Mouse (Mus musculus) C2C12 (cell line): ENCODE measurements around the gene Olfr1537. TPM values are rescaled to one million over a fixed set of nuclear protein-coding genes. Genes with fewer than 3 reads are reported as not detected.

Experiments
- H3K27me3 ChIP-seq: one replicate; pipeline ENCODE4 v1.6.1; 2011; ENCODE audit not compliant: control insufficient read depth, insufficient read depth, insufficient read length
- H3K36me3 ChIP-seq: one replicate; pipeline ENCODE4 v1.6.1; 2011; ENCODE audit not compliant: control insufficient read depth, insufficient read depth
- H3K4me3 ChIP-seq: one replicate; pipeline ENCODE4 v1.5.1; 2011; ENCODE audit warnings: mild to moderate bottlenecking, control low read depth; ENCODE audit not compliant: poor library complexity, insufficient read depth, severe bottlenecking
- H3K79me2 ChIP-seq: one replicate; pipeline ENCODE4 v1.6.1; 2011; ENCODE audit not compliant: control insufficient read depth, insufficient read depth
- H3K79me3 ChIP-seq: one replicate; pipeline ENCODE4 v1.6.1; 2011; ENCODE audit warnings: low read depth, control low read depth
- H3ac ChIP-seq: one replicate; pipeline ENCODE3; 2011; ENCODE audit warnings: low read depth; ENCODE audit not compliant: control insufficient read depth, insufficient read length
- CEBPB ChIP-seq: IDR thresholded peaks from one replicate; pipeline ENCODE4 v1.6.1; 2011; ENCODE audit warnings: low read depth, mild to moderate bottlenecking, control low read depth, moderate library complexity
- CTCF ChIP-seq: IDR thresholded peaks from one replicate; pipeline ENCODE4 v1.5.1; 2011; ENCODE audit not compliant: control insufficient read depth, insufficient read depth, insufficient read length
- FOSL1 ChIP-seq: IDR thresholded peaks from one replicate; pipeline ENCODE4 v1.8.0; 2011; ENCODE audit warnings: mild to moderate bottlenecking, low read length; ENCODE audit not compliant: poor library complexity, insufficient read depth, severe bottlenecking
- MAX ChIP-seq: IDR thresholded peaks from one replicate; pipeline ENCODE4 v1.6.1; 2011; ENCODE audit warnings: mild to moderate bottlenecking, control low read depth
- MYOD1 ChIP-seq: IDR thresholded peaks from one replicate; pipeline ENCODE4 v1.6.1; 2011; ENCODE audit warnings: low read depth; ENCODE audit not compliant: control insufficient read depth, insufficient read length
- MYOG ChIP-seq: IDR thresholded peaks from one replicate; pipeline ENCODE4 v1.6.1; 2011; ENCODE audit not compliant: control insufficient read depth, insufficient read length; ENCODE audit errors: extremely low read depth
- USF1 ChIP-seq: IDR thresholded peaks from one replicate; pipeline ENCODE4 v1.6.1; 2011; ENCODE audit warnings: low read depth, mild to moderate bottlenecking, control low read depth, moderate library complexity
- long read RNA-seq, 2 experiments: library from polyadenylated mRNA; unstranded; transcript quantifications; one replicate each; pipeline ENCODE4 v2.0.0; 2019 to 2020
- polyA plus RNA-seq: library from polyadenylated mRNA; unstranded; fragments of >200 nt; fragmentation: generic; extraction: Trizol; gene quantifications from one replicate; pipeline ENCODE4 v1.2.1, GENCODE M21; 2012; ENCODE audit warnings: missing spikeins

The Olfr1537 gene
- polyA plus RNA-seq, result not detected
- long read RNA-seq, experiment 1, result 0 reads
- long read RNA-seq, experiment 2, result 0 reads

GRCm38 (mm10) chr9:39249894-39250293, at the start of gene Olfr1537:
Gene Olfr1537, minus strand, starts transcription at chr9:39249994.
- no peak for TF ChIP-seq FOSL1
- no peak for TF ChIP-seq USF1
- TF ChIP-seq MYOD1, result no peak
- TF ChIP-seq MAX, result no peak
- no peak for TF ChIP-seq MYOG
- no peak for TF ChIP-seq CEBPB
- TF ChIP-seq CTCF, result no peak
- Histone ChIP-seq H3K79me2 (no peaks in the 10 kb centered on the region), H3K27me3 (no peaks in the 10 kb centered on the region), H3K36me3 (no peaks in the 10 kb centered on the region), H3ac (no peak within 1 kb of the TSS), H3K79me3 (no peaks in the 10 kb centered on the region), H3K4me3 (no peak within 1 kb of the TSS)

DNA sequence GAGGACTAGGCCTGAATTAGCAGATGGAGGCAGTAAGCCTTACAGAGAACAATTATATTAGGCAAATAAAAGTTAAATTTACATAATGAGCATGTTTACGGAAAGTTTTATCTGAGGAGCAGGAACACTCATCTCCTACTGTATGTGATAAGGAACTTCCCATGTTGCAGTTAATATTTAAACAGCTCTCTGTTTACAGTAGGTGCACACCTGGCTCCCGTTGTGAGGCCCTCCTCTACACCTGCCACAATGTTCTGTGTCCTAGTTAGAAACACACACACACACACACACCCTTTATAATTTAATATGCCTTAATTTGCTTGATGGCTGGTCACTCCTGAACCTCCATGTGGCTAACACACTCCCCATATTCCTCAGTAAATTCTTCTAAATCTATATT, 37.3 kb upstream of the Olfr1537 start:
- no peak overlapping the region for H3K4me3 ChIP-seq
- H3K79me3 ChIP-seq, result no peaks in the 10 kb centered on the region
- no peaks in the 10 kb centered on the region for H3K27me3 ChIP-seq
- TF ChIP-seq MYOD1 (no peak), FOSL1 (no peak)
- no peak overlapping the region for H3ac ChIP-seq
- no peaks in the 10 kb centered on the region for H3K36me3 ChIP-seq
- no peaks in the 10 kb centered on the region for H3K79me2 ChIP-seq

DNA sequence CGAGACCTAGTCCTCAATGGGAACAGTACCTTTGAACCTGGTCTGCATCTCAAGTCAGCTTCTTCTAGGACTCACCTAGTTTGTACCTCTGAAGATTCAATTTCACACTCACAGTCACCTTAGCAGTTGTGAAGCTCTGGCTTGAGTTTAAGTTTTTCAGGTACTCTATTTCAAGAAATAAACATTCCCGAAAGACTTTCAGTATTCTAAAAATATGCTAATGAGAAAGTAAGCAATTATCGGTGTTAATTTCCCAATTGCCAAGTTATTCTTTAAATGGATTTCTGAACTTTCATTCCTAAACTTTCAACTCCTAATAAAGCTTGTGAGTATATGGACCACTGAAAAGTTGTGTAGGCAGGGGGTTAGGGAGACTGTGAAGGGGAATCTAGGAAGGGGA, 26.9 kb upstream of the Olfr1537 start, which contains the start of gene Olfr945:
Gene Olfr945 (minus strand): TSS at position 101 of the 400 bp plus-strand sequence.
- no peaks in the 10 kb centered on the region for H3K79me3 ChIP-seq
- no peaks in the 10 kb centered on the region for H3K36me3 ChIP-seq
- H3K27me3 ChIP-seq, result no peaks in the 10 kb centered on the region
- no peak within 1 kb of the TSS for H3ac ChIP-seq
- TF ChIP-seq MYOG, result no peak
- no peak for TF ChIP-seq USF1
- no peak for TF ChIP-seq MAX
- TF ChIP-seq MYOD1, result no peak
- TF ChIP-seq CTCF, result no peak
- TF ChIP-seq CEBPB, result no peak
- TF ChIP-seq FOSL1, result no peak
- H3K4me3 ChIP-seq, result no peak within 1 kb of the TSS
- no peaks in the 10 kb centered on the region for H3K79me2 ChIP-seq

DNA sequence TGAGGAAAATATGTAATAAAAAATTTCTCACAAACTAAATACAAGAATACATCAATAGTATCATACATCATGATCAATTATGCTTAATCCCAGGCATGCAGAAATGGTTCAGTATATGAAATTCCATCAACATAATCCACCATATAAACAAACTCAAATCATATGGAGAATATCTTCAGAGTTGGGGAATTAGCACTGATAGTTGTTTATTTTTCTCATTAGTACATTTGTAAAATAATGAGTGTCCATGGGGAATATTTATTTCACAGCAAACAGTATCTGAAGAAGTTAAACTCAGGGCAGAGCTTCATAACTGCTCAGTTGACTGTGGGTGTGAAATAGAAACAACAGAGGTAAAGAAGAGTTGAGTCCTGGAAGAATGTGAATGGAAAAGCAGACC, 48.2 kb downstream of the Olfr1537 start, which contains the start of gene Olfr944:
Gene Olfr944 (plus strand): TSS at position 301 of the 400 bp plus-strand sequence.
- Histone ChIP-seq H3K79me2 (no peaks in the 10 kb centered on the region), H3ac (no peak within 1 kb of the TSS), H3K4me3 (no peak within 1 kb of the TSS), H3K79me3 (no peaks in the 10 kb centered on the region), H3K36me3 (no peaks in the 10 kb centered on the region), H3K27me3 (no peaks in the 10 kb centered on the region)
- no peak for TF ChIP-seq CTCF
- TF ChIP-seq MYOD1, result no peak
- TF ChIP-seq FOSL1, result no peak
- no peak for TF ChIP-seq MAX
- no peak for TF ChIP-seq MYOG
- no peak for TF ChIP-seq USF1
- no peak for TF ChIP-seq CEBPB

Other genes starting within 250 kb of the Olfr1537 start
- gene Olfr146, start 226.6 kb downstream of the Olfr1537 start, polyA plus RNA-seq, result not detected
- gene Olfr937, start 185.0 kb downstream of the Olfr1537 start, polyA plus RNA-seq, result not detected
- gene Olfr938, start 171.1 kb downstream of the Olfr1537 start, polyA plus RNA-seq, result not detected
- not detected for gene Olfr27, start 121.9 kb downstream of the Olfr1537 start, polyA plus RNA-seq
- not detected for gene Olfr943, start 83.7 kb downstream of the Olfr1537 start, polyA plus RNA-seq
- not detected for gene Olfr944, start 48.1 kb downstream of the Olfr1537 start, polyA plus RNA-seq
- gene Olfr945, start 26.8 kb upstream of the Olfr1537 start, polyA plus RNA-seq, result not detected
- not detected for gene Olfr948, start 76.1 kb upstream of the Olfr1537 start, polyA plus RNA-seq
- not detected for gene Olfr951, start 137.4 kb upstream of the Olfr1537 start, polyA plus RNA-seq
- not detected for gene Olfr952, start 177.2 kb upstream of the Olfr1537 start, polyA plus RNA-seq
- not detected for gene Olfr954, start 206.7 kb upstream of the Olfr1537 start, polyA plus RNA-seq
- not detected for gene Olfr955, start 221.9 kb upstream of the Olfr1537 start, polyA plus RNA-seq
- gene Olfr44, start 244.0 kb upstream of the Olfr1537 start, polyA plus RNA-seq, result not detected